Mouse (Mus musculus): Measurements from ENCODE around the gene Fars2.

Gene Fars2

DNA sequence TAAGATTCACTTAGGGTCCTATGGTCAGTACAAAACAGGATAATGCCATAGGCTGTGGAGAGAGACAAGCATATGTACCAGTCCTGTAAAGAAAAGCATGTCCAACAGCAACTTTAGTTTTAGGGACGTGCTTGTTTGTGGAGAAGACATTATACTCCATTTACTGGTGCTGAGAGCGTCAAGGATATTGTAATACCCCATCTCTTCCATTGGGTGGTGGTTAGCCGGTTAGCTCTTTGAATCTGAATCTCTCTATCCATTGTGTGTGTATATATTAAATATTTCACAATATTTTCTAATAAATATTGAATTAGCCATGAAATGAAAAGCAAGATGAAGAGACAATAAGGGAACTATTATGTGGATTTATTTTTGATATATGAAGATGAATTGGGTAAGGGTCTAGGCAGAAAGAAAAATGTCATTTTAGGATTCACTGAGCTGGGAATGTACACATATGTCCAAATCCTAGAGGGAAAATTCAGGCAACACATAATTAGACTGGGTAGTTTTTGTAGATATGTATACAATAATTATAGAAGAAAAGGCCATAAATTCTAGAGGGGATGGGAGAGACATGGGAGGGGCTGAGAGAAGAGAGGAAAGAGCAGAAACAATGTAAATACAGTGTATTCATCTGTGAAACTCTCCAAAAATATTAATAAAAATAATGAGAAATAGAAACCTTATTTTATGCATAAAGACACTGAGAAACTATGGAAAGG lies 435.5 kb downstream of the Fars2 start:
- in situ Hi-C loops (cut with MboI; ENCODE audit: low sequenced_read_pairs), result no loop called here

DNA sequence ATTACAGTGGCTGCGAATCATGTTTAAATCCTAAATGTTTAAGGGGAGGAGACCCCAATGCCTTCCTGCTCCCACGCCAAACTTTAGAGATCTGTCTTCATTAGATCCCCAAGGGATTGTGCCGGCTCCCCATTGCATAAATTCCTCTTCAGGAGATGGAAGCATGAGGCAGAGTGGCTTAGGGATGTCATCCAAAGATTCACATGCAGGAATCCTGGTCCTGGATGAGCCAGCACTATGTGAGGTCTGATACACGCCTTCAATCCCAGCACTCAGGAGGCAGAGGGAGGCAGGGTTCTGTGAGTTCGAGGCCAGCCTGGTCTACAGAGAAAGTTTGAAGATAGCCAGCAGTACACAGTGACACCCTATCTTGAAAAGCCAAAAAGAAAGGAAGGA lies 436.0 kb downstream of the Fars2 start:
- in situ Hi-C loops (cut with MboI; ENCODE audit: low sequenced_read_pairs), result no loop called here

DNA sequence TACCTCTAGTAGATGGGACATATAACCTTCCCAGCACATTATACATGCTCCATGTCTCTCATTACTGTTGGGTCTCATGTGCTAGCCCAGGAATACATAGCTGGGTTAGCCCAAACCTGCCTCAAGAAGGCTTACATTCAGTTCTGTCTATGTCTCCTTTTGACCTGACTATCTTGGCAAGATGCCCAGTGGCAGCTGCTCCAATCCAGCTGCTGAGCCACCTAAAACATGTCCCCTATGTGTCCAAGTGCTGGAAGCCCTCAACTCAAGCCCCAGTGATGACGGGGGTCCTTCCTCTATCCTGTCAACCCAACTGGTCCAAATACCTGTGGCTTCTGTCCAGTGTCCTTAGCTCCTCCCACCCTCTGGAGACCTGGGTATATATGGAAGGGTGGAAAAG lies 437.5 kb downstream of the Fars2 start:
- in situ Hi-C loops (cut with MboI; ENCODE audit: low sequenced_read_pairs), result no loop called here

DNA sequence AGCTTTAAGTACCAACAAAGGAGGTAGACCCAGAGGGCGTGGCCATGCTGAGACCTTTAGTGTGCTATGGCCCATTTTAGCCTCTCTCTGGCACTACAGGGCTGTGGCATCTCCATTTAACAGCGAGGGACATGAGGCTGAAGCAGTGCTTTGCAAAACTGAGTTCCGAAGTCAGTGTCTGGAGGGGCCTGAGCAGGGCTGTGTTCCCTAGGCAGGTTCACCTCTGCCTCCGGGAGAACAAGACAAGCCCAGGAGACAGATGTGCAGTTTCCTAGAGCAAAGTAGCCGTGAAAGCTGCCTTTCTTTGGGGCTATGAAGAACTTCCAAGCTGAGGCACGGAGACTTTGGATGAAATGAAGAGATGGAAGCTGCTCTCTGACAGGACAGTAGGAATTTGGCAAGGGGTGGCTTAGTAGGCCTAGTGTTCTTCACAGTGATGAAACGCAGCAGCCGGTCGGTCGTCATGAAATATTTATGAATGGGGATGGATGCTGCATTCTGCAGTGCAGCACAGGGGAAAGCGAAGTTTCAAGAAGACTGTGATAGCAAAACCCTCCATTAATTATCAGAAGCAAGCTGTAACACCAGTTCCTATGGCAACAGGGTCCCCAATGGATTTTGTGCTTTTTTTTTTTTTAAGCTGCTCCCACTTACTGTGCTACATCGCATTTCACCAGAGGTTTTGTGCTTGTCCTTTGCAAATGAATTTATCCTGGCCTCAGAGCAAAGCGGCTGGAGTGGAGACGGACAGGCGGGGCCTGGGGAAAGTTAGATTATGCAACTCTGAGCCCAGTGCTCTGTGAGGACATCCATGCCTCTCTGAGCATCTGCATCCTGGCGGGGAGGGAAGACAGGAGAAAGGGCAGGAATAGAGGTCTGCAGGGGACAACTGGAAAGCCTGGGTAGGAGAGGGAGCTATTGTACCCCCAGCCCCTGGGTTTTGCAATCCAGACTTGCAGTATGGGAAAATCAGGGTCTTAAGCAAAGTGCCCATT lies 445.5 kb downstream of the Fars2 start:
- in situ Hi-C loops (cut with MboI; ENCODE audit: low sequenced_read_pairs), result no loop called here

DNA sequence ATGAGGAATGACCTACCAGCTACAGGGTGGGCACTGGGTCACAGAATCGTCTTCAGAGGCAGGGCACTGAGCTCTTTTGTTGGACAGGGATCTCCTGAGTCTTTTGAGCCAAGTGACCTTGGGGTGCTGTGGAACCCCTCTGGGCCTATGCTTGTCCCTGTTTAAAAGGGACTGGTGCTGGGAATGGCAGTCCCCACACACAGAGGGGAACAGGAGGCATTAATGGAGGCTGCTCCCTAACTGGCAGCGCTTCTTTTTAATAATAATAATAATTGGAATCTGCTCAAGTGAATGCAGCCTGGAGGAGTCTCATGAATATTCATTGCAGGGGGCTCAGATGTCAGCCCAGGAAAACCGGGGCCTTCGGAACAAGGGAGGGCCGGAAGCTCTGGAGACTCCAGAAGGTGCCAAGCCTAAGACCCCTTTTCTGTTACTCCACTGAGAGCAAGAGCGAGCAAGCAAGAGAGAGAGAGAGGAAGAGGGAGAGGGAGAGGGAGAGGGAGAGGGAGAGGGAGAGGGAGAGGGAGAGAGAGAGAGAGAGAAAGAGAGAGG lies 447.6 kb downstream of the Fars2 start:
- in situ Hi-C loops (cut with MboI; ENCODE audit: low sequenced_read_pairs), result no loop called here

DNA sequence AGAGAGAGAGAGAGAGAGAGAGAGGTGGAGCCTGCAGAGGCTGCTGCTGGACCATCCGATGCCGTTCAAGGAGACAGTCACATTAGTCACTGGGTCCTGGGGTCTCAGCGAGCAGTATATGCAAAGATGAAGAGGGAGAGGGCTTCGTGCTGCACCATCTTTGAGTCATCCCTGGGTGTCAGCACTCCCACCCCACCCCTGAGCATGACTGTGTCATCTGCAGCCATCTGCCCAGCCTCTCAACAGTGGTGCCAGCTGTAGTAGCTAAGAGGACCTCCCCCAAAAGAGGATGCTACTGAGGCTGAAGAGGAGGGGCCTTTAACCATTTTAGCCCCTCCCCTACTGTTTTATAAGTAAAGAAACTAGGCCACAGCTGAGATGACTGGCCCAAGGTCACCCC lies 459.6 kb downstream of the Fars2 start:
- in situ Hi-C loops (cut with MboI; ENCODE audit: low sequenced_read_pairs), result no loop called here

DNA sequence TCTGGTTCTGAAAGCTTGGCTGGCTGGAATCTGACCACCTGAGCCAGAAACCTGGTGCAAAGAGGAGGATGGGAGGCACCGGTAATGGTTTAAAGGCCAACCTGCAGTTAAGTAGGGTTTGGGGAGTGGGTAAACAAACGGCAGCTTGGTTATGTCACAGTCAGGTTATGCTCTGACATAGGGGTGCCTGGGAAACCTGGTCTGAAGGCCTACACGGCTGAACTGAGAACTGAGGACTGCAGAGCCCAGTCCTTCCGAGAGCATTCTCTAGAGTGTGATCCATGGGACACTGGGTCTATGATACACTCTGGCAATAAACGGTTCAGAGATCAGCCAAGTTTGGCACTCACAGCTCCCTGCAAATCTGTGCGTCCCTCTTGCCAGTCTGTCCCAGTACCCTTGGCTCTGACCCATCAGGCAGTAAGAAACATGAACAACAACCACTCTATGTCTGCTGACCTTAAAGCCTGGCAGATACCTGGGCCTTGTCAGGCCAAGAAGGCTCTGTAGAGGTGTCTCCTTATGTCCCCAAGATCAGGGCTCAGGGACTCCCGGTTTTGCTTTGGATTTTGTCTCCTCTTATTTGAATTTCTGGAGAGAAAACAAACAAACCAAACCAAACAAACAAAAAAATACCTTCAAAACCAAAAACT lies 460.8 kb downstream of the Fars2 start:
- in situ Hi-C loops (cut with MboI; ENCODE audit: low sequenced_read_pairs), result no loop called here

DNA sequence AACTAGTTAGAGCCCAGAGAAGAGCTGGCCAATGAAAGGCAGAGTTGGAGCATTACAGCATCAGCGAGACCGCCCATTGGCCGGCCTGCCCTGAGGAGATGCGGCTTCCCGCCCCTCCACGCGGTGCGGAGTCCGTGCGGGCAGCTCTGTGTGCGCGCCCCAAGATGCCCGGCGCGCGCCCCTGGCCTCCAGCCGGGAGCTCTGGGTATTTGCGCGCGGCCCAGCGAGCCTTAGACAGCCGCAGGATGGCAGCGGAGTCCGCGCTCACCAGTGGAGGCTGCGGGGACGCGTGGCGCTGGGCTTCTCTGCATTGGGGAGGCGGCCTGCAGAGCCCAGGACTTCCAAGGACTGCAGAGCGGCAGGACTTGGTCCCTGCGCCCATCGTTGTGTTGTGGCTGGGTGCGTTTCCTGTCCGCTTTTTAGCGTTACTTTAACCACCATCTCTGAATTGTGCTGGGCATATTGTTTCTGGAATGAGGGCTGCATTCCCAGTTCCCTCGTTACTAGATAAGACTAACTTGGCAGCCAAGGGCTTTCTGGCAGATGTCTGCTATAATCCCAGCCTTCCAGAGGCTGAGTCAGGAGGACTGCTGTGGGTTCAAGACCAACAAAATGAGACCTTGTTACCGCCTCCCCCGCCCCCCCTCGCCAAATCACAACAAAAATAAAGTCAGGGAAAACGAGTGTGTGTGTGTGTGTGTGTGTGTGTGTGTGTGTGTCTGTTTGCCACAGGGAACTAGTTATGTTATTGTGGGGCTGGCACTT lies 461.5 kb downstream of the Fars2 start:
- in situ Hi-C loops (cut with MboI; ENCODE audit: low sequenced_read_pairs), result no loop called here

DNA sequence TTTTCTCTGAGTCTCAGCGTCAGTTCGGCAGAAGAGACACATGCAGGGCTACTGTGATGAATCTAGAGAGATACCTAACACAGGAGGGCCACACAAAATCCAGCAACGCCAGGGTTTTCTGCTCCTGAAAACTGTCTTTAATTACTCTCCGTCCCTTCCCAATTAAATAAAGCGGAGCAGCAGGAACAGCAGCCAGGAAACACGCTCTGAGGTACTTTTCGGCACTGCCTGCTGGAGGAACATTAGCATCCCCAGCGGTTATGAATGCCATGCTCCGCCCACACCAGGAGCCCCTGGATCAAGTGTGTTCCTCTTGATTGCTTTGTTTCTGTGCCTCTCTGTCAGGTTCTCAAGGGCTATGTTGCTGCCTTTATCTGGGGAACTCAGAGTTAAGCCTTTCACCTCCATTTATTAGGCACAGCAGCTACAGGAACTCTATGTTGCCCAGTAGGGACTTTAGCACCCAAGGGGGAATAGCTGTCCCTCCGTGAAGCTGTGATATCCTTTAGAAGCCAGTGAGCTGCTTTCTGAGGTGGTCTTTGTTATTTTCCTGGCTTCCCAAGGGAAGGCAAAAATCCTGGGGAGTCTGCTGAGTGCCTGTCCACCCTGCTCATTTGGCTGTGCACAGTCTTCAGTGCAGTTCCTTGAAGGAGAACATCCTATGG lies 465.3 kb downstream of the Fars2 start:
- in situ Hi-C loops (cut with MboI; ENCODE audit: low sequenced_read_pairs), result no loop called here

DNA sequence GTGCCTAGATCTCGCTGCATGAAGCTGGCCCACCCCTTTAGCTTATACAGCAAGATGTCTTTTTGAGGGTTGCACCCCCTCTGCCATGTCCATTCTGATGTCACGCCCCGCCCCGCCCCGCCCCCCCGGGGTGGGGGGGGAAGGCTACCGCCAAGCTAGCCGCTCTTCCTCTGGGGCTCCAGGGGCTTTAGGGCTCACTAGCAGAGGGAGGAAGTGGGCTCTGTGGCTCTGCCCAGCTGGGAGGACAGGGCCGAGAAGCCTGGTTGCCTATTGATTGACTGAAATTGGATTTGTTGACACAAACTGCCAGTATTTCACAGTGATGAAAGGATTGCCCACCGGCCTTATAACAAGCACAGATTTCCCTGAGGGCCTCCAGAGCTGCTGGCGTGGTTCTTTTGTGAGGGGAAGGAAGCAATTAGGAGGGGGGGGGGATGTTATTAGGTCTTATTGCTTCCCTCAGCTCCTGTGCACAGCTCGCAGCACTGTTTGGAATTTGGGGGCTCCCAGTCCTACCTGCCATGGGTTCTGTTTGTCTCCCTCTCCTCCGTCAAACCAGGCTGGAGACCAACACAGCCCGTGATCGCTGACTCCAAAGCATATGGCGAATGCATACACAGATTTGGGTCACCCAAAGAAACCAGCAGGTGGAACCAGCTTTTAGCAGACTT lies 466.4 kb downstream of the Fars2 start:
- in situ Hi-C loops (cut with MboI; ENCODE audit: low sequenced_read_pairs), result no loop called here

DNA sequence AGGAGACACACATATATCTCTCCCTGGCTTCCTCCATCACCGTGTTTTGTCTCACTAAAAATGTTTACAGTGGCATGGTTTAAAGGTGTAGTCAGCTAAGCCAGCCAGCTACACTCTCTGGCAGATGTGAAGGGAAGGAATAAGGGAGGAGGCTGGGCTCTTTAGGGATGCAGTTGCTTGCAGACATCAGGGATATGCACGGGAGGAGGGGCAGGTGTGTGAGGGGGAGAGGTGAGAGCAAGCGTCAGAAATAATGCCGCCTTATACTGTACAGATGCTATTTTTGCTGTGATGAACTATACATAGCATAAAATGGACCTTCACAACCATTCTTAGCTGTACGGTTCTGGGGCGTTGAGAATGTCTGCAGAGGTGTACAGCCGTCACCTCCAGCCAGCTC lies 467.0 kb downstream of the Fars2 start:
- in situ Hi-C loops (cut with MboI; ENCODE audit: low sequenced_read_pairs), result no loop called here

DNA sequence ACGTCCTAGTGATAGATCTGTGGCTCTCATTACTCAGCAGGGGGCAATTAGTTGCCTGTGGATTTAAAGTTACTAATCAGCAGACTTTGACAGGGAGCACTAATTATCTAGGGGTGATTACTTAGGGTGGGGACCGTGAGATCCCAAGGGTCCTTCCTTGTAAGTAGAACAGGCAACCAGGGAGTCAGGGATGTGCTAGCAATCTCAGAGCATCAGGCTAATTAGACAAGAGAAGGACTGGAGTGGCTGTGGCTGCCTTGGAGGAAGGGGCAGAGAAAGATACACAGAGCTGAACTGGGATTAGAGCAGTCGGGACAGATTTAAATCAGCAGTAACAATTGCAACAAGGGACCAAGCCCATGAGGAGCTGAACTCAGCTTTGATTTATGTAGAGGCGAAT lies 471.9 kb downstream of the Fars2 start:
- in situ Hi-C loops (cut with MboI; ENCODE audit: low sequenced_read_pairs), result no loop called here

DNA sequence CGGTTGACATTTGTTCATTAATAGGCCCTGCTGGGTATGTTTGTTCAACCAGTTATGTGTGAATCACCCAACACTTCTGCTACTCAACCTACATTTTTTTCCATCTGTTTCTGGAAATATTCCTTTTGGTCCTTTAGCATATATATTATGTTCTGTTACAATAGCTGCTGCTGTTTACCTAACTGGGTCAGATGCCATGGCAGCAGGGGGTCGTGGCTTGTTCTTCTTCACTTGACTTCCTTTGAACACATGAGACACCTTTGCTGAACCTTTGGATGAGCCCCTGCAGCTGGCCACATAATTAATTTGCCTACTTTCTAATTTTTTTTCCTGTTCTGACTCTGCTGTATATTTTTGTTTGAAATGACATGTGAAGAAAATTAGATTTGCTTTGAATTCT lies 475.1 kb downstream of the Fars2 start:
- in situ Hi-C loops (cut with MboI; ENCODE audit: low sequenced_read_pairs), result no loop called here

DNA sequence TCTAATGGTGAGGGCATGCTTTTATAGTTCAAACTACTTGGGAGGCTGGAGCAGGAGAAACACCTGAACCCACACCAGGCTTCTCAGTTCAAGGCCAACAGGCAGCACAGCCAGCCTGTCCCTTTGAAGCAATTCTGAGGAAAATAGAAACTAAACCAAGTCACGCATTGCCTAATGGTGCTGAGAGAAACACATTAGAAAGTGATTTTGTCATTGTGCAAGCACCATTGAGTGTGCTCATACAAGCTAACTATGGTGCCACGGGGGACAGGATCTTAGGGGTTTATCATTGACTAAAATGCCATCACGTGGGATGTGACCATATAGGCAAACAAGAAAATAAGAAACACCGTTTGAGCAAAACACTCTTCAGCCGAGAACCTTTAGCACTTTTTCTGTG lies 489.5 kb downstream of the Fars2 start:
- in situ Hi-C loops (cut with MboI; ENCODE audit: low sequenced_read_pairs), result no loop called here

DNA sequence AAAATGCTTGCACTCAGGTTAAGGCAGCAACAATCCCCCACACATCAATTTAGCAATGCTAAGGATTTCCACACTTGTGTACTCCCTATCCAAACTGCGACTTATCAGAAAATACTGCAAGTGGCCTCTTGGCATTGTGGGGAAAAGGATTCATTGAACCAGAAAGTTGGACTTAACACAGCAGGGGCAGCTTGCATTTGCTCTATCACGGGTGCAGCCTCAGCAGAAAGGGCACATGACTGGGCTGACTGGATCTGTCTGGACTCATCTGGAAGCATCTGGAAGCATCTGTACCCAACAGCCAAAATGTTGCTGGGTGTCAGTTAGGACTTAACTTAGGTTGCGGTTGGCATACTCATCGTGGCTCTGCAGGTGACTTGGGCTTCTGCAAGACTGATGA lies 490.7 kb downstream of the Fars2 start:
- in situ Hi-C loops (cut with MboI; ENCODE audit: low sequenced_read_pairs), result no loop called here

DNA sequence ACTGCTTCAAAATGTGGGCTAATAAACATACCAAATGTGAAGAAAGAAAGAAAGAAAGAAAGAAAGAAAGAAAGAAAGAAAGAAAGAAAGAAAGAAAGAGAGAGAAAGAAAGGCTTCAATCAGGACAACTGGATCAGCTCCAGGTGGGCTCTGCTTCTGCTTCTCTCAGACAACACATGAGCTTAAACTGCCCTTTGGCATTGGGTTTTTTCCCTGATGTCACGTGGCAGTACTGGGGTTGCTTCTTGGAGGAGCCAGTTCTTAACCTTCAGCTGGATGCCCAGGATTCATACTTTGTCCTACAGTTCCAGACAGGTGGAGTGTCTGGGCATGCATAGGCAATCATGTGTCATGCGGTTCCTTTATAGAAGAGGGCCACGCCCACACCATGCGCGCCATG lies 493.2 kb downstream of the Fars2 start:
- in situ Hi-C loops (cut with MboI; ENCODE audit: low sequenced_read_pairs), result no loop called here

DNA sequence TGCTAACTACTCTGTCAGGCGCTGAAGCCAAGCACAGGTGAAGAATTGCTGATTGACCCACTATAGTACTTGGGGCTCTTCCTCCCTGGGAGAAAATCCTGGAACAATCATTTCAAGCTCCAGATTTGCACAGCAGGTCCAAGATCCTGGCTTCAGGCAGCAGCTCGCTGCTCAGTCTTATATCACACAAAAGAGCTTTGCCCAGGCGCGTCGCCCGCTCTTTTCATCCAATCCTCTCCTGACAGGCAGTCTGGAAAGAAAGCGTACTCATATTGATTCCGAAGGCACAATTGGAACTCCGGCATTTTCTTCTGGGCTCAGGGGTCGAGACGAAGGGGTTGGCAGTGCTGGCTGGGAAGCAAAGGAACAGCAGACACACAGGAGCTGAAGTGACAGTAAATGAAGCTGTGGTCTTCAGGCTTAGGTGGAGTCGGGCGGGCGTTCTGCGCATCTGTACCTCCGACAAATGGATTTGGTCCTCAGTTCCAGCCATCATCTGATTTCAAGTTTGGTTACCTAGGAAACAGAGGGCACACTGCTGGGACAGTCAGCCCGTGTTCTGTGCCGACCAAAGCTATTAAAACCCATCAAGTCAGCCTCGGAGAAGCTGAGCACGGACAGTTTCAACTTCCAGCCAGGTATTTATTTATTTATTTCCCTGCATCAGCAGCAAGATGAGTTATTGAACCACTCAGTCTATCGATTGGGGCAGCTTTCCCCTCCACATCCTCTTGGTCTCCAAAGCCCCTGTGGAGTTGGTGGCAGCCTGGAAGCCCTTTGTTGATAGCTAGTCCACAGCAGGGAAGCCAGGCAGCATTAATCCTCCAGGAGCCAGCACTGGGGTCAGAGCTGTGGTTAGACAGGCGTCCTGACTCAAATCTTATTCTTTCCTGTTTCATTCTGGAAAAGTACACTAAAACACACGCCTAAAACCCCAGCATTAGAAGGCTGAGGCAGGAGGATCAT lies 495.9 kb downstream of the Fars2 start:
- in situ Hi-C loops (cut with MboI; ENCODE audit: low sequenced_read_pairs), result no loop called here

Data from CH12F3 (cell line).